Mouse (Mus musculus): Measurements from ENCODE around the gene Ankrd55.

DNA sequence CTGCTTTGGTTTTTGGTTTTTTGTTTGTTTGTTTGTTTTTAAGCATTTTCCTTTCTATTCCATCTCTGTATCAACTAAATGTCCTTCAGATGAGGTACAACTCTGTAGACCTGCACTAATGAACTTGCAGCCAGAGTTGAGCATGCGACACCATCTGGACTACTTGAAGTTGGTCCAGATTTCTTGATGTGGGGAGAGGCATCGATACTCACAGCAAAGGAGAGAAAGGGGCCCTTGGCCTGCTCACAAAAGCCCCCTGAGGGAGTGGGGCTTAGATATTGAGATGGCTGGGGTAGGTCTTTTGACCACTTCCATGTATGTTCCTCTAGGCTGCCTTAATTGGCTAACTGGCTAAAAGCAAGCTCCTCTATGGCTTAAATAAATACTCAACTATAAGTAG lies 49.0 kb upstream of the Ankrd55 start:
- TF ChIP-seq CTCF (IDR thresholded peaks at IDR 0.05; ENCODE audit: extremely low read depth, insufficient read length, insufficient replicate concordance, low read depth, low read length), result no peak
- no peak for TF ChIP-seq POLR2A (IDR thresholded peaks at IDR 0.05; ENCODE audit: low read depth, low read length)
